Comparison of ENCODE assay signal across 8 mouse cellular contexts in the genomic region with DNA sequence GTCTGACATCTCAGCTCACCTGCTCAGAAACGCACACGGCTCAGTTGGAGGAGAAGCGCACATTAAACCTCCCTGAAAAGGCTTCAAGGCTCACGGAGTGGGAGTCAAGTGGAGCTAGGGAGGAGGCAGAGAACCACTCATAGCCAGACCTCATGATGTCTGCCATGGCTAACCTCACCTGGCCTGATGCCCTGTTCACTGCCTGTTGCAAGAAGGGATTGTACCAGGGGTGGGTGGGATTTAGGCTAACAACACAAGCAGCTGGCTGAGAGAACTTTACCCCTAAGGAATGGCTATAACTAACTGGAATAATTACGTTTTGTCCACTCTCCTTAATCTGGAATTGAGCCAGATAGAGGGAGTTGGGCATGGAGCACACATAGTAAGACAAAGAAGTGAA. TPM values are rescaled to one million over a fixed set of nuclear protein-coding genes. Genes with fewer than 3 reads are reported as not detected.
DNase-seq lines count a peak whose midpoint lies in the region; ATAC-seq and TF ChIP-seq lines count a peak whose summit lies in the region.

No protein-coding gene starts in this region.

- WGBS in heart, embryonic 11.5 days (ENCODE audit: insufficient replicate concordance) = 75% methylated on average over 5 of the region's 5 CpGs
- WGBS in lung, adult 2 months = 42% methylated on average over 5 of the region's 5 CpGs
- WGBS in forebrain, embryonic 13.5 days = 67% methylated on average over 5 of the region's 5 CpGs
- 84% methylated on average over 5 of the region's 5 CpGs for WGBS in neural tube, embryonic 15.5 days

- H3K4me1 ChIP-seq in heart, embryonic 11.5 days (ENCODE audit: control insufficient read depth, insufficient read depth, low read length) = peaks cover 12% of the 10 kb centered on the region
- H3K4me1 ChIP-seq in lung, adult 2 months (ENCODE audit: control insufficient read depth, insufficient read depth, low read length) = no peaks in the 10 kb centered on the region; the same call in 1 of the 2 replicates
- H3K4me1 ChIP-seq in forebrain, embryonic 13.5 days = peaks cover 13% of the 10 kb centered on the region; the same call in 1 of the 2 replicates
- H3K4me1 ChIP-seq in neural tube, embryonic 15.5 days = no peaks in the 10 kb centered on the region

- H3K27ac ChIP-seq in heart, embryonic 11.5 days (ENCODE audit: low read depth, low read length) = peak overlapping the region; percentile 80
- no peak overlapping the region for H3K27ac ChIP-seq in forebrain, embryonic 13.5 days
- H3K27ac ChIP-seq in neural tube, embryonic 15.5 days (replicated peaks) = no peak overlapping the region

- peak; percentile 94 for DNase-seq in heart, adult 11 months
- DNase-seq in heart, postnatal 25 days (ENCODE audit: low spot score) = no peak
- peak; percentile 46 to 53 for DNase-seq in cerebellum, adult 18-20 months
- peak; percentile 33 for DNase-seq in lung, adult 2 months
- no peak for DNase-seq in ovary, postnatal 36 days (ENCODE audit: low spot score)

- 0 out of 2 replicates have a peak, but pooled peaks cover 4% of the 10 kb centered on the region for H3K9me3 ChIP-seq in heart, embryonic 11.5 days (replicated peaks; ENCODE audit: control insufficient read depth, low read length)
- H3K9me3 ChIP-seq in forebrain, embryonic 13.5 days (replicated peaks) = no peaks in the 10 kb centered on the region
- H3K9me3 ChIP-seq in neural tube, embryonic 15.5 days (replicated peaks) = no peaks in the 10 kb centered on the region

- no peak for TF ChIP-seq CTCF in lung, adult 2 months (IDR thresholded peaks at IDR 0.05; ENCODE audit: insufficient read depth, low read length)

- ATAC-seq in heart, embryonic 11.5 days (replicated peaks; ENCODE audit: insufficient number of reproducible peaks, low FRiP score, low TSS enrichment) = no peak
- ATAC-seq in forebrain, embryonic 13.5 days = no peak
- no peak for ATAC-seq in neural tube, embryonic 15.5 days (ENCODE audit: low FRiP score)

- H3K27me3 ChIP-seq in heart, embryonic 11.5 days (ENCODE audit: control insufficient read depth, insufficient read depth, low read length) = no peaks in the 10 kb centered on the region
- no peaks in the 10 kb centered on the region for H3K27me3 ChIP-seq in forebrain, embryonic 13.5 days
- H3K27me3 ChIP-seq in neural tube, embryonic 15.5 days (replicated peaks) = no peaks in the 10 kb centered on the region

- H3K9ac ChIP-seq in heart, embryonic 11.5 days (ENCODE audit: low read depth, low read length) = no peak overlapping the region
- H3K9ac ChIP-seq in forebrain, embryonic 13.5 days = no peak overlapping the region
- H3K9ac ChIP-seq in neural tube, embryonic 15.5 days (replicated peaks) = no peak overlapping the region

- TF ChIP-seq POLR2A in lung, adult 2 months (IDR thresholded peaks at IDR 0.05; ENCODE audit: borderline replicate concordance, extremely low read depth, low read depth, low read length) = no peak

- H3K36me3 ChIP-seq in heart, embryonic 11.5 days (ENCODE audit: control insufficient read depth, insufficient read depth, low read length) = no peaks in the 10 kb centered on the region
- no peaks in the 10 kb centered on the region for H3K36me3 ChIP-seq in forebrain, embryonic 13.5 days (ENCODE audit: poor library complexity, severe bottlenecking)
- H3K36me3 ChIP-seq in neural tube, embryonic 15.5 days = no peaks in the 10 kb centered on the region

- H3K4me3 ChIP-seq in heart, embryonic 11.5 days (ENCODE audit: low read depth, low read length) = peak overlapping the region; percentile 17; the same call in 1 of the 2 replicates
- peak overlapping the region; percentile 53 for H3K4me3 ChIP-seq in lung, adult 2 months (replicated peaks; ENCODE audit: extremely low read depth, low read depth, low read length)
- H3K4me3 ChIP-seq in forebrain, embryonic 13.5 days = no peak overlapping the region
- no peak overlapping the region for H3K4me3 ChIP-seq in neural tube, embryonic 15.5 days (replicated peaks)

- intact Hi-C loops in heart, postnatal 25 days (cut with DNase I) = no loop called here

- peak overlapping the region; percentile 50 for H3K4me2 ChIP-seq in heart, embryonic 11.5 days
- H3K4me2 ChIP-seq in forebrain, embryonic 13.5 days = no peak overlapping the region
- no peak overlapping the region for H3K4me2 ChIP-seq in neural tube, embryonic 15.5 days

RNA-seq across cellular contexts. Expression of a gene that starts 0.6 kb away (rescaled TPM):
- total RNA-seq in heart, postnatal 25 days (2021) = 10 to 100 TPM; 39.0 to 39.4 TPM
- polyA plus RNA-seq in heart, embryonic 11.5 days (2014; fragmentation: Nextera tagmentation; extraction: Ambion mirVana) = 5.3 and 6.0 TPM in 2 replicates
- 9.1 and 11.3 TPM in 2 replicates for polyA plus RNA-seq in lung, adult 2 months (2012; rRNA removed)
- 0.25 and 0.44 TPM in 2 replicates for polyA plus RNA-seq in forebrain, embryonic 13.5 days (2015; fragmentation: Nextera tagmentation; extraction: Ambion mirVana)
- 0.70 and 1.00 TPM in 2 replicates for polyA plus RNA-seq in neural tube, embryonic 15.5 days (2015; fragmentation: Nextera tagmentation; extraction: Ambion mirVana)

RNA-seq across cellular contexts. Expression of a gene that starts 52.6 kb away (rescaled TPM):
- 1 to 10 TPM; 1.2 to 1.6 TPM for total RNA-seq in heart, postnatal 25 days (2021)
- polyA plus RNA-seq in heart, embryonic 11.5 days (2014; fragmentation: Nextera tagmentation; extraction: Ambion mirVana) = 2.0 and 2.5 TPM in 2 replicates
- polyA plus RNA-seq in lung, adult 2 months (2012; rRNA removed) = 16.9 and 18.2 TPM in 2 replicates
- 0.21 and 0.34 TPM in 2 replicates for polyA plus RNA-seq in forebrain, embryonic 13.5 days (2015; fragmentation: Nextera tagmentation; extraction: Ambion mirVana)
- polyA plus RNA-seq in neural tube, embryonic 15.5 days (2015; fragmentation: Nextera tagmentation; extraction: Ambion mirVana) = 0.84 and 1.2 TPM in 2 replicates

Comparison
In these comparisons a context has a peak if more than half of its experiments do, and no peak if none do; other contexts are left out.
1. DNase-seq: peak in heart, adult 11 months (single experiment), cerebellum, adult 18-20 months (2 of 2) and lung, adult 2 months (single experiment); none in heart, postnatal 25 days (single experiment) and ovary, postnatal 36 days (single experiment).
2. H3K4me3 ChIP-seq: peak in heart, embryonic 11.5 days (single experiment) and lung, adult 2 months (single experiment); none in forebrain, embryonic 13.5 days (single experiment) and neural tube, embryonic 15.5 days (single experiment).